Mouse (Mus musculus): ENCODE data around the gene Rbm5. TPM values are rescaled to one million over a fixed set of nuclear protein-coding genes. Genes with fewer than 3 reads are reported as not detected.
A peak's percentile ranks its signal among the peaks of the same experiment; 100 is the strongest.

The Rbm5 gene
- 138 and 156 TPM in 2 replicates for polyA plus RNA-seq (2012; rRNA removed)

- Histone ChIP-seq H3K4me3 (ENCODE audit: insufficient read depth, low read length) (peak within 1 kb of the TSS; percentile 87), H3K27ac (ENCODE audit: insufficient read depth, low read length) (peak within 1 kb of the TSS; percentile 98), H3K4me1 (ENCODE audit: control insufficient read depth, insufficient read depth, low read length) (peaks cover 2% of the 10 kb centered on the region; the same call in 1 of the 2 replicates)
- TF ChIP-seq POLR2A (IDR thresholded peaks at IDR 0.05; ENCODE audit: extremely low read depth, insufficient read depth, low read length) (peak; percentile 92), CTCF (IDR thresholded peaks at IDR 0.05; ENCODE audit: extremely low read depth, insufficient read depth, low read length) (no peak)
Observed at GRCm38 (mm10) chr9:107770374-107771290, at the start of gene Rbm5. Gene Rbm5, minus strand, starts transcription at chr9:107770996.

- no peak overlapping the region for H3K27ac ChIP-seq (ENCODE audit: insufficient read depth, low read length)
- H3K4me1 ChIP-seq (ENCODE audit: control insufficient read depth, insufficient read depth, low read length): no peaks in the 10 kb centered on the region
- H3K4me3 ChIP-seq (ENCODE audit: insufficient read depth, low read length): no peak overlapping the region
- no peak for TF ChIP-seq CTCF (IDR thresholded peaks at IDR 0.05; ENCODE audit: extremely low read depth, insufficient read depth, low read length)
- no peak for TF ChIP-seq POLR2A (IDR thresholded peaks at IDR 0.05; ENCODE audit: extremely low read depth, insufficient read depth, low read length)
Observed at GRCm38 (mm10) chr9:107812132-107812531, 41.3 kb upstream of the Rbm5 start.

GRCm38 (mm10) chr9:107810985-107811384 lies 40.2 kb upstream of the Rbm5 start:
- no peak overlapping the region for H3K27ac ChIP-seq (ENCODE audit: insufficient read depth, low read length)
- no peak overlapping the region for H3K4me3 ChIP-seq (ENCODE audit: insufficient read depth, low read length)
- H3K4me1 ChIP-seq (ENCODE audit: control insufficient read depth, insufficient read depth, low read length): no peaks in the 10 kb centered on the region
- no peak for TF ChIP-seq POLR2A (IDR thresholded peaks at IDR 0.05; ENCODE audit: extremely low read depth, insufficient read depth, low read length)
- no peak for TF ChIP-seq CTCF (IDR thresholded peaks at IDR 0.05; ENCODE audit: extremely low read depth, insufficient read depth, low read length)

- no peak overlapping the region for H3K4me3 ChIP-seq (ENCODE audit: insufficient read depth, low read length)
- H3K4me1 ChIP-seq (ENCODE audit: control insufficient read depth, insufficient read depth, low read length): no peaks in the 10 kb centered on the region
- H3K27ac ChIP-seq (ENCODE audit: insufficient read depth, low read length): no peak overlapping the region
- no peak for TF ChIP-seq POLR2A (IDR thresholded peaks at IDR 0.05; ENCODE audit: extremely low read depth, insufficient read depth, low read length)
- TF ChIP-seq CTCF (IDR thresholded peaks at IDR 0.05; ENCODE audit: extremely low read depth, insufficient read depth, low read length): no peak
Observed at GRCm38 (mm10) chr9:107791714-107792113, 20.9 kb upstream of the Rbm5 start.

- peak overlapping the region; percentile 92 for H3K27ac ChIP-seq (ENCODE audit: insufficient read depth, low read length)
- H3K4me1 ChIP-seq (ENCODE audit: control insufficient read depth, insufficient read depth, low read length): no peaks in the 10 kb centered on the region; the same call in 1 of the 2 replicates
- H3K4me3 ChIP-seq (ENCODE audit: insufficient read depth, low read length): no peak overlapping the region
- no peak for TF ChIP-seq POLR2A (IDR thresholded peaks at IDR 0.05; ENCODE audit: extremely low read depth, insufficient read depth, low read length)
- no peak for TF ChIP-seq CTCF (IDR thresholded peaks at IDR 0.05; ENCODE audit: extremely low read depth, insufficient read depth, low read length)
Observed at GRCm38 (mm10) chr9:107782536-107783203, 11.9 kb upstream of the Rbm5 start.

GRCm38 (mm10) chr9:107776809-107777208 lies 6.0 kb upstream of the Rbm5 start:
- H3K27ac ChIP-seq (ENCODE audit: insufficient read depth, low read length): no peak overlapping the region
- no peak for TF ChIP-seq POLR2A (IDR thresholded peaks at IDR 0.05; ENCODE audit: extremely low read depth, insufficient read depth, low read length)
- no peak for TF ChIP-seq CTCF (IDR thresholded peaks at IDR 0.05; ENCODE audit: extremely low read depth, insufficient read depth, low read length)
- H3K4me1 ChIP-seq (ENCODE audit: control insufficient read depth, insufficient read depth, low read length): no peaks in the 10 kb centered on the region; the same call in 1 of the 2 replicates
- no peak overlapping the region for H3K4me3 ChIP-seq (ENCODE audit: insufficient read depth, low read length)

GRCm38 (mm10) chr9:107774411-107774810 lies 3.6 kb upstream of the Rbm5 start:
- no peak for TF ChIP-seq CTCF (IDR thresholded peaks at IDR 0.05; ENCODE audit: extremely low read depth, insufficient read depth, low read length)
- no peak for TF ChIP-seq POLR2A (IDR thresholded peaks at IDR 0.05; ENCODE audit: extremely low read depth, insufficient read depth, low read length)
- Histone ChIP-seq H3K4me3 (ENCODE audit: insufficient read depth, low read length) (no peak overlapping the region), H3K4me1 (ENCODE audit: control insufficient read depth, insufficient read depth, low read length) (no peaks in the 10 kb centered on the region; the same call in 1 of the 2 replicates), H3K27ac (ENCODE audit: insufficient read depth, low read length) (no peak overlapping the region)

- TF ChIP-seq POLR2A (IDR thresholded peaks at IDR 0.05; ENCODE audit: extremely low read depth, insufficient read depth, low read length) (no peak), CTCF (IDR thresholded peaks at IDR 0.05; ENCODE audit: extremely low read depth, insufficient read depth, low read length) (no peak)
- Histone ChIP-seq H3K4me1 (ENCODE audit: control insufficient read depth, insufficient read depth, low read length) (peaks cover 2% of the 10 kb centered on the region; the same call in 1 of the 2 replicates), H3K27ac (ENCODE audit: insufficient read depth, low read length) (no peak overlapping the region)
Observed at GRCm38 (mm10) chr9:107771782-107772181, 986 bp upstream of the Rbm5 start.

GRCm38 (mm10) chr9:107770037-107770373 lies 791 bp downstream of the Rbm5 start:
- Histone ChIP-seq H3K27ac (ENCODE audit: insufficient read depth, low read length) (peak overlapping the region; percentile 98), H3K4me3 (ENCODE audit: insufficient read depth, low read length) (peak overlapping the region; percentile 87), H3K4me1 (ENCODE audit: control insufficient read depth, insufficient read depth, low read length) (peaks cover 2% of the 10 kb centered on the region; the same call in 1 of the 2 replicates)
- no peak for TF ChIP-seq CTCF (IDR thresholded peaks at IDR 0.05; ENCODE audit: extremely low read depth, insufficient read depth, low read length)

More at GRCm38 (mm10) chr9:107771782-107772181, 986 bp upstream of the Rbm5 start:
- H3K4me3 ChIP-seq (ENCODE audit: insufficient read depth, low read length): no peak overlapping the region

Measured in cortical plate, adult 2 months (tissue).